Mouse (Mus musculus) MEL (cell line): ENCODE data around the gene Napa. TPM values are rescaled to one million over a fixed set of nuclear protein-coding genes. Genes with fewer than 3 reads are reported as not detected.
A peak's percentile ranks its signal among the peaks of the same experiment; 100 is the strongest.

Source experiments
- DNase-seq: peaks from one replicate; pipeline ENCODE4 v3.0.0; 2011; ENCODE audit warnings: low read depth, low spot score
- H3K27ac ChIP-seq: 2 replicates; pipeline ENCODE4 v1.5.1; 2012; ENCODE audit warnings: low read depth, mild to moderate bottlenecking, control low read depth, low read length, moderate library complexity; ENCODE audit not compliant: control insufficient read depth
- H3K27me3 ChIP-seq, 2 experiments: fragments of 150-350 bp in 1 of 2; sonication (generic) in 1 of 2; 2 replicates each; pipeline ENCODE4 v1.6.1; 2012; ENCODE audit warnings: low read length in 2 of 2, mild to moderate bottlenecking in 2 of 2, improper control_type of control experiment in 1 of 2, moderate library complexity in 1 of 2; ENCODE audit not compliant: insufficient read depth in 2 of 2, control insufficient read depth in 1 of 2
- H3K36me3 ChIP-seq, 2 experiments: 2 replicates each; pipeline ENCODE4 v1.6.1; 2012 to 2014; ENCODE audit warnings: low read length in 2 of 2, improper control_type of control experiment in 1 of 2, inconsistent platforms in 1 of 2, mild to moderate bottlenecking in 1 of 2; ENCODE audit not compliant: insufficient read depth in 2 of 2, control insufficient read depth in 1 of 2
- H3K4me1 ChIP-seq, 2 experiments: fragments of 150-350 bp in 1 of 2; sonication (generic) in 1 of 2; 2 replicates each; pipeline ENCODE4 v1.6.1; 2012; ENCODE audit warnings: low read length in 2 of 2, improper control_type of control experiment in 1 of 2, mild to moderate bottlenecking in 1 of 2; ENCODE audit not compliant: insufficient read depth in 2 of 2, control insufficient read depth in 1 of 2
- H3K4me3 ChIP-seq, 2 experiments: fragments of 150-350 bp in 1 of 2; sonication (generic) in 1 of 2; 2 replicates each; pipeline ENCODE4 v1.5.1; 2012; ENCODE audit warnings: low read depth in 2 of 2, low read length in 2 of 2, mild to moderate bottlenecking in 2 of 2, moderate library complexity in 2 of 2, control low read depth in 1 of 2, improper control_type of control experiment in 1 of 2; ENCODE audit not compliant: control insufficient read depth in 1 of 2, insufficient read depth in 1 of 2
- H3K79me2 ChIP-seq: 2 replicates; pipeline ENCODE4 v1.6.1; 2012; ENCODE audit warnings: mild to moderate bottlenecking, low read length, moderate library complexity; ENCODE audit not compliant: control insufficient read depth, poor library complexity, insufficient read depth
- H3K9ac ChIP-seq: 2 replicates; pipeline ENCODE4 v1.6.1; 2012; ENCODE audit warnings: low read depth, mild to moderate bottlenecking, control low read depth, low read length, moderate library complexity; ENCODE audit not compliant: control insufficient read depth, poor library complexity, severe bottlenecking
- H3K9me3 ChIP-seq: fragments of 150-350 bp; sonication (generic); replicated peaks from 2 replicates; pipeline ENCODE4 v1.6.1; 2012; ENCODE audit warnings: mild to moderate bottlenecking, low read length, improper control_type of control experiment, moderate library complexity; ENCODE audit not compliant: insufficient read depth
- BHLHE40 ChIP-seq: IDR thresholded peaks from 2 replicates; pipeline ENCODE4 v1.6.1; 2012; ENCODE audit warnings: low read depth, mild to moderate bottlenecking, inconsistent platforms, low read length, improper control_type of control experiment, borderline replicate concordance
- CTCF ChIP-seq, 3 experiments: IDR thresholded peaks in 2 of 3; conservative IDR thresholded peaks in 1 of 3; 2 replicates each; pipeline ENCODE4 v1.5.1; 2011 to 2012; ENCODE audit warnings: low read length in 3 of 3, low read depth in 2 of 3, mild to moderate bottlenecking in 2 of 3, improper control_type of control experiment in 1 of 3, inconsistent platforms in 1 of 3, mixed read lengths in 1 of 3, moderate library complexity in 1 of 3; ENCODE audit not compliant: control insufficient read depth in 1 of 3, insufficient read depth in 1 of 3, poor library complexity in 1 of 3, severe bottlenecking in 1 of 3
- ETS1 ChIP-seq: IDR thresholded peaks from 2 replicates; pipeline ENCODE4 v1.6.1; 2012; ENCODE audit warnings: low read depth, mild to moderate bottlenecking, inconsistent platforms, low read length, improper control_type of control experiment, moderate library complexity
- GATA1 ChIP-seq: IDR thresholded peaks from 2 replicates; pipeline ENCODE4 v1.6.1; 2011; ENCODE audit warnings: low read depth, low read length, improper control_type of control experiment
- JUND ChIP-seq: IDR thresholded peaks from 2 replicates; pipeline ENCODE4 v1.6.1; 2011; ENCODE audit warnings: low read depth, mild to moderate bottlenecking, improper control_type of control experiment, low read length
- MAFK ChIP-seq: IDR thresholded peaks from 2 replicates; pipeline ENCODE4 v1.6.1; 2011; ENCODE audit warnings: low read depth, mild to moderate bottlenecking, low read length, improper control_type of control experiment, borderline replicate concordance
- MAX ChIP-seq: IDR thresholded peaks from 2 replicates; pipeline ENCODE4 v1.6.1; 2011; ENCODE audit warnings: low read length, improper control_type of control experiment
- MXI1 ChIP-seq: IDR thresholded peaks from 2 replicates; pipeline ENCODE4 v1.6.1; 2011; ENCODE audit warnings: mild to moderate bottlenecking, low read depth, low read length, improper control_type of control experiment
- NELFE ChIP-seq: IDR thresholded peaks from 2 replicates; pipeline ENCODE4 v1.6.1; 2011; ENCODE audit warnings: low read depth, low read length, improper control_type of control experiment
- POLR2AphosphoS5 ChIP-seq: IDR thresholded peaks from 2 replicates; pipeline ENCODE4 v1.6.1; 2012; ENCODE audit warnings: low read depth, borderline replicate concordance, mild to moderate bottlenecking, inconsistent platforms, low read length, moderate library complexity, mixed read lengths
- RCOR1 ChIP-seq: IDR thresholded peaks from 2 replicates; pipeline ENCODE4 v1.6.1; 2012; ENCODE audit warnings: low read depth, mild to moderate bottlenecking, inconsistent platforms, low read length, improper control_type of control experiment
- TAL1 ChIP-seq: IDR thresholded peaks from 2 replicates; pipeline ENCODE4 v1.6.1; 2012; ENCODE audit warnings: mild to moderate bottlenecking, inconsistent platforms, low read length, moderate library complexity, mixed read lengths
- USF1 ChIP-seq: IDR thresholded peaks from 2 replicates; pipeline ENCODE4 v1.6.1; 2014; ENCODE audit warnings: low read depth, mild to moderate bottlenecking, inconsistent platforms, low read length, improper control_type of control experiment, moderate library complexity
- ZKSCAN1 ChIP-seq: IDR thresholded peaks from 2 replicates; pipeline ENCODE4 v1.6.1; 2012; ENCODE audit warnings: low read depth, mild to moderate bottlenecking, inconsistent platforms, low read length, improper control_type of control experiment, moderate library complexity
- polyA plus RNA-seq, 2 experiments: library from polyadenylated mRNA; stranded (reverse) in 1 of 2; unstranded in 1 of 2; fragments of >175 nt in 1 of 2; fragments of >200 nt in 1 of 2; gene quantifications; 2 replicates each; pipeline versions ENCODE4 v1.2.1 to v1.2.4; 2012; ENCODE audit warnings: low replicate concordance in 2 of 2, low read depth in 1 of 2; ENCODE audit not compliant: insufficient read length in 2 of 2, insufficient read depth in 1 of 2, missing spikeins in 1 of 2
- total RNA-seq: library from RNA; depleted of rRNA; stranded (reverse); fragments of 300-350 nt; gene quantifications from 2 replicates; pipeline ENCODE4 v1.2.3, GENCODE M21; 2012

Gene Napa
- total and polyA plus RNA-seq, 3 experiments: 56.1 to 132 TPM; not detected in 1

DNA sequence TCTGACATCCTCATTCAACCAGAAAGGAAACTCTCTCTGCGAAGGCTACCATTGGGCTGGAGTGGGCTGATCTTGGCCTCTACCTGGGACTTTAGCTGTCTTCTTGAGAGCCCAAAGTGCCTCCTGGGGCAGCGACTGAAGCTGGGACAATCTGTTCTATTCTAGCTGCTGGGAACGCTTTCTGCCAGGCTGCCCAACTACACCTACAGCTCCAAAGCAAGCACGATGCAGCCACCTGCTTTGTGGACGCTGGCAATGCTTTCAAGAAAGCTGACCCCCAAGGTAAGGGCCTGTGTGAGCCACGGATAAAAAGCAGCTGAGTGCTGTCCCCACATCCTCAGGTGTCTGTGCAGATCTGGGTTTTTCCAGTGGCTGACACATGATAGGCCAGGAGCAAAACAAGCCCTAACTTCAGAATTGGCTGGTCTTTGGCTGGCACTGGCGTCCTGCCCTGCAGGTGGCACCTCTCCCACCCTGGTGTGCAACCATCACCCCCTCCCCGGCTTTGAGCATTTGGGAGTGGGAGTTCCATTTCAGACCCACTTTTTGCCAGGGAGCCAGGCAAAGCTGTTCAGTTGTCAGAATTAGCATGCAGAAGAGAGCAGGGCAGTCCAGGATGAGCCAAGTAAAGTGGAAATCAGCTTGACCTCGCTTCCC, 10.8 kb downstream of the Napa start:
- no peak overlapping the region for H3K4me3 ChIP-seq
- no peak overlapping the region for H3K9ac ChIP-seq
- DNase-seq: no peak
- TF ChIP-seq MAFK (no peak), BHLHE40 (no peak), USF1 (no peak), MAX (no peak)
- H3K36me3 ChIP-seq: peaks cover 0 to 1% of the 10 kb centered on the region in 2 experiments; a peak in 2 of 4 replicates
- no peaks in the 10 kb centered on the region for H3K27me3 ChIP-seq
- 0 out of 2 replicates have a peak, but pooled peaks cover 2% of the 10 kb centered on the region for H3K79me2 ChIP-seq
- no peak overlapping the region for H3K27ac ChIP-seq
- H3K4me1 ChIP-seq: no peaks in the 10 kb centered on the region
- no peaks in the 10 kb centered on the region for H3K9me3 ChIP-seq

DNA sequence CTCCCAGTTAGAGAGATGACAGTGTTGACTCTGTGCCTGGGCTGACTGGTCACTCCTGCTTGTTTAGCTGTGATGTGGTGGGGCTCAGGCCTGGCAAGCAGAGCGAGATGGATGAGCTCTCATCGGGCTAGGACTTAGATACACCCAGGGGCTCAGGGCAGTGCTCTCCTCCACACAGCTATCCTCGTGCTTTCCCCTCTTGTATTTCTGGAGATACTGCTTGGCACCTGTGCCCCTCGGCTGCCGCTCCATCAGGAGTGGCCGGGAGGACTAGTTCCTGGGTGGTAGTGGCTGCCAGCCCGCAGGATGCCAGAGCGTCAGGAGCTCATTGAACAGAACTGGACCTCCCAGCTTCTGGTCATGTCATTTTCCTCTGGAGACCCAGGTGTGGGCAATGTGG, 11.9 kb downstream of the Napa start:
- Histone ChIP-seq H3K4me1 (no peaks in the 10 kb centered on the region), H3K4me3 (no peak overlapping the region), H3K27ac (no peak overlapping the region), H3K79me2 (0 out of 2 replicates have a peak, but pooled peaks cover 2% of the 10 kb centered on the region), H3K36me3 (peaks cover 0 to 1% of the 10 kb centered on the region in 2 experiments; a peak in 2 of 4 replicates), H3K9me3 (no peaks in the 10 kb centered on the region), H3K9ac (no peak overlapping the region), H3K27me3 (no peaks in the 10 kb centered on the region)
- TF ChIP-seq JUND (no peak), TAL1 (no peak), NELFE (no peak), ETS1 (no peak)
- DNase-seq: no peak

DNA sequence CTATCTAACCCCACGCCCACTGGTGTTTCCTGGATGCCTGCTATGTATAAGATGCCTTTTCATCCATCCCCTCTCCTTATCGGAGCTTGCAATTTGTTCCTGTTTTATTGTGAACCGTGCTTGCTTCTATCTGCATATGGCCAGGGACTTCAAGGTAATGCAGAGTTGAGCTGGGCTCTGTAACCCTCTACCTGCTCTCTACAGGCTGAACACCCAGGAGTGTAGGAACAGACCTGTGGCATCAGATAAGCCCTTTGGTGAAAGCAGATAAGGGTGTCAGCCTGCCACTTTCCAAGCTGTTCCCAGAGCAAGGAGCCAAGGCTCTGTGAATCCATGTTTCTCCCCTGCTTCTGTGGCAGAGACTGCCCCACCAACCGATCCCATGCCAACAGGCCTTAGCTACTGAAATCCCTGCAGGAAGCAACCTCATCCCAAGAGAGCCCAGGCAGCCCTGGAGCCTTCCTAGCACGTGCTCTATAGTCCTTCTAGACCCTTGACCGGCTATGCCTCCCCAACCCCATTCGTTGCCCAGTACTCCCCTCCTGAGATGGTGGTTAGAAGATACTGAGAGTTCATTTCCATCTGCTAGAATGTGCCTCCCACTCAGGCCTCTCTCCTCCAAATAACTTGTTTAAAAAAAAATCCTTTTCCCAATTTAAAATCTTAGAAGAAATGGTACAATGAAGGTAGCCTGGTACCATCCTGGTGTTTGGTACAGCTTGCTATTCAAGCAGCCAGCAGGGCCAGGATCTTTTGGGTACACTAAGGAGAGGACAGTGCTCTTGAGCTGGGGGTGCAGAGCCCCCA, 13.2 kb downstream of the Napa start:
- Histone ChIP-seq H3K9ac (no peak overlapping the region), H3K4me3 (no peak overlapping the region)
- TF ChIP-seq MXI1 (no peak), NELFE (no peak), RCOR1 (no peak), ZKSCAN1 (no peak), GATA1 (peak; percentile 29; the same call in 1 of the 2 replicates), CTCF (IDR thresholded peaks at IDR 0.05 in 2 of 3, conservative IDR thresholded peaks at IDR 0.05 in 1 of 3; ENCODE audit: control insufficient read depth in 1 of 3, insufficient read depth in 1 of 3, low read depth in 2 of 3, low read length in 3 of 3, poor library complexity in 1 of 3, severe bottlenecking in 1 of 3) (no peak), BHLHE40 (no peak), POLR2AphosphoS5 (no peak)
- TF ChIP-seq, all 39 proteins: peak for 1
- peak; percentile 21 for DNase-seq
- no peaks in the 10 kb centered on the region for H3K27me3 ChIP-seq
- H3K27ac ChIP-seq: no peak overlapping the region
- no peaks in the 10 kb centered on the region for H3K9me3 ChIP-seq
- H3K79me2 ChIP-seq: no peaks in the 10 kb centered on the region
- no peaks in the 10 kb centered on the region for H3K4me1 ChIP-seq
- peaks cover 0 to 1% of the 10 kb centered on the region in 2 experiments; a peak in 2 of 4 replicates for H3K36me3 ChIP-seq
